Mouse (Mus musculus): ENCODE data around the gene Olfr56.

The Olfr56 gene

DNA sequence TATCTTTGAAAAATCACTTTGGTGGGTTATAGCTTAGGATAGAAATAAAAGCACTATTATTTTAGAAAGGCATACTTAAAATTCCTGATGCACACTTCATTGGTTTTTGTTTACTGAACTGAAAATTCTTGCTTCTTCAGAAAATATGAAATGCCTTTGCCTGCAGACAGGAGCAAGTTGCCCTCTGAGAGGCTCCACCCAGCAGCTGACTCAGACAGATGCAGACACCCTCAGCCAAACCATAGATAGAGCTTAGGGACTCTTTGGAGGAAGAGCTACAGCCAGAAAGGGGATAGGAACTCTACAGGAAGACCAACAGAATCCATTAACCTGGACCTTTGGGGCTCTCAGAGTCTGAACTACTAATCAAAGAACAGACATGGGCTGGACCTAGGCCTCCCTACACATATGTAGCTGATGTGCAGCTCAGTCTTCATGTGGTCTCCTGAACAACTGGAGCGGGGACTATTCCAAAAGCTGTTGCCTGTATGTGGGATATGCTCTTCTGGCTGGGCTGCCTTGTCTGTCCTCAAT, 113.4 kb downstream of the Olfr56 start:
- no peak for DNase-seq (ENCODE audit: low spot score in 2 of 2)

DNA sequence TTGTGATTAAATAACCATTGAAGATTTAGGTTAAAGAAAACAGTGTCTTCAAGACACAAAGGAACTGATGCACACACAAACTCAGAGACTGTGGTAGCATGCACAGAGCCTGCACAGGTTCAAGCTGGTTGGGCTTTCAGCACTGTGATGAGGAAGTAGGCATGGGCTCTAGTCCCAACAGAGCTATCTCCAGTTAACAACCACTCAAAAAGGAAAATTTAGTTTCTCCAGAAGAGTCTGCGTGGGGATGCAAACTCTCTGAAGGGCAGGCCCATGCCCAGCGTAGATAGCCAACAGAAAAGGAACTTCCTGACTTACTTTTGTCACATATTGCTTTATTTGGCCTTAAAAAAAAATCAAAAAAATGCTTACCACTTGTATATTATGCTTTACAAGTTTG, 114.1 kb downstream of the Olfr56 start:
- no peak for DNase-seq (ENCODE audit: low spot score in 2 of 2)

DNA sequence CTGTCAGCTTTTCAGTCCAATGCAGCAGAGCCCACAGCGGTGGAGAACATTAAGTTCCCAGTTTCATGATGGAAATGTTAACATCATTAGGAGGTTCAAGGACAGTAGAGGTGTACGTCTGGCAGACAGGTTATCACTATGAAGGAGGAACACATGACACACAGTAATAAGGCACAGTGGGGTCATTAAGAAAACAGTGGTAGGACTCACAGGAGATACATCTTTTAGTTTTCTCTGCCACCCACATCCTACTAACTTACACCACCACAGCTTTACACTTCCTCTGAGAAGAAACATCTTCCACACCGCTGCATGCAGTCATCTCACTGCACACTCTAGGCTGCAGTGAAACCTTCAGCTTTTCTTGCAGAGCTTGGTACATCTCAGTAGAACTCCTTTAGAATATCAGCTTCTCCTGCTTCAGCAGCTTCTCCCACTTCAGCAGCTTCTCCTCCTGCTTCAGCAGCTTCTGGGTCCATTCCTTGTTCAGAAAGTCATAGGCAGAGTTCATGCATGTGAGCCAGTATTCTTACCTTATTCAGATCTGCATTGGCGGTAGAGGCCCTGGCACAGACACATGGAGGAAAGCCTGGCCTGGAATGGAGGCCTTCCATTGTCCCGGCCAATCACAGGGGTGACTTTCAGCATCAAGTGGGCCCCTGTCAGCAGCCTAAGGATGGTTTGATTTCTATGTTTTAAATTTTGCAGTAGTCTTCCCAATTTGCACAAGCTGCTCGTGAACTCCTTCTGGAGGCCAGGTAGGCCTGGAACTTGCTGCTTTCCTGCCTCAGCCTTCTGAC, 115.4 kb downstream of the Olfr56 start:
- DNase-seq (ENCODE audit: low spot score in 2 of 2): no peak

DNA sequence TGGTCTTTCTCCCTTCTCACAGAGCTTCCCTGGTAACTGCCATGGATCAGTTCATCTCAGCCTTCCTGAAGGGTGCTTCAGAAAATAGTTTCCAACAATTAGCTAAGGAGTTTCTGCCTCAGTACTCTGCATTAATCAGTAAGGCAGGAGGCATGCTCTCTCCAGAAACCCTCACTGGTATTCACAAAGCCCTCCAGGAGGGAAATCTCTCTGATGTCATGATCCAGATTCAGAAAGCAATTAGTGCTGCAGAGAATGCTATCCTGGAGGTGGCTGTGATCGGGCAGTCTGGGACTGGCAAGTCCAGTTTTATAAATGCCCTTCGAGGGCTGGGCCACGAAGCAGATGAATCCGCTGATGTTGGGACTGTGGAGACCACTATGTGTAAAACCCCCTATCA, 116.7 kb downstream of the Olfr56 start:
- no peak for DNase-seq (ENCODE audit: low spot score in 2 of 2)

DNA sequence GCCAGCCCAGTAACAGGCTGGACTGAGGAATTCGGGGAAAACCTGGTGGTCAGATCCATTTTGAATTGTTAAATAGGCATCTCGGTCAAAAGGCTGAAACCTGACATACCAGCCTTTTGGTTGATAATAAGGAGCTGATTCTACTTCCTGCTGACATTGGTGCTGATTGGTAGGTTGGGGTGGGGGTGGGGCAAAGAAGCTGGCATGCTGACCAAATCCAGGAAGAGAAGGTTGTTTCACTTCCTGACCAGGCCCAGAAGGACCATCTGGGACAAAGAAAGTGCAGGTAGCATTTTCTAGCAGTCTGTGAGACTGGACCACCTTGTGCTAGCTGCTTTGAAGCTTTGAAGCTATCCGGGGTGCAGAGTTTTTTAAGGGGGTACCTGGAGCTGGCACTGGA, 121.7 kb downstream of the Olfr56 start:
- DNase-seq (ENCODE audit: low spot score in 2 of 2): no peak

DNA sequence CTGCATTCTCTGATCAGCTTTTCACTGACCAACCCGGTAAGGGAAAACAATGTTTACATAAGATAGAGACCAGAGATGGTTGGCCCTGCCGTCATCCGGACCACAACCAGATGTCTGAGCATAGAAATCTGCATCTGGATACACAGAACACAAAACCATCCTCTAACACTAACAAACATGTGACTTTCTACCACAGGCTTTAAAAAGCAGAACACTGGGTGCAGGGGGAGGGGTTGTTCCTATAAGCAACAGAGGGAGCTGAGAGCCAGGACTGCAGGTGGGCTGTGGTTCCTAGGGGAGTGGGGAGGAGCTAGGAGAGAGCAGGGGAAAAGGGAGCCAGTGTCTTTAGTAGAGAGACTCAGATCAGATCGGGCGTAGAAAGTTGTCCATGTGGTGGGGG, 122.8 kb downstream of the Olfr56 start:
- DNase-seq (ENCODE audit: low spot score in 2 of 2): no peak

DNA sequence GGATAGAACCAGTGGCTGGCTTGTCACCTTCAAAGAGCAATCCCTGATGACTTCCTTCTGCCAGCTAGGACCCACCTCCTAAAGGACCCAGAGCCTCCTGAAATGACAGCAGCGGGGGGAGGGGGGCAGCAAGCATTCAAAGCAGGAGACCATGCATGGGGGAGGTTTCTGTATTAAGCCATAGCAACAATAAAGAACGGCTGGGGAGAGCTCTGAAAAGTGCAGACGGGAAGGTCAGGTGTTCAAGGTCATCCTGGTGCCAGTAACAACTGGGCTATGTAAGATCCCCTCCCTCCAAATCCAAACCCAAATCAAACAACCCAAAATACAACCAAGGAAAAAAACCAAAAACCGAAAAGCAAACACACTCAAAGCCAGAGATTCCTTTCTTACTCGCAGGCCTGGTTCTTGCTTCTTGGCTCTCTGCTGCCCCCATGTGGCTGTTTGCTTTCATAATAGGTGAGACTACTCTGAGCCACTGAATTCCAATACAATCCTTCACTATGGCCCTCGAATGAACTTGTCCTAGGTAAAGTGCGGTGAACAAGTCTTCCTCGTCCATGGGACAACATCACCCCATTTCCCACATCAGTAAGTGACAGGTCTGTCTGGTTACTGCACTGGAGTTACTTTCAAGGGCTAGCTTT, 124.5 kb downstream of the Olfr56 start:
- peak; percentile 81 to 88 for DNase-seq (ENCODE audit: low spot score in 2 of 2)

DNA sequence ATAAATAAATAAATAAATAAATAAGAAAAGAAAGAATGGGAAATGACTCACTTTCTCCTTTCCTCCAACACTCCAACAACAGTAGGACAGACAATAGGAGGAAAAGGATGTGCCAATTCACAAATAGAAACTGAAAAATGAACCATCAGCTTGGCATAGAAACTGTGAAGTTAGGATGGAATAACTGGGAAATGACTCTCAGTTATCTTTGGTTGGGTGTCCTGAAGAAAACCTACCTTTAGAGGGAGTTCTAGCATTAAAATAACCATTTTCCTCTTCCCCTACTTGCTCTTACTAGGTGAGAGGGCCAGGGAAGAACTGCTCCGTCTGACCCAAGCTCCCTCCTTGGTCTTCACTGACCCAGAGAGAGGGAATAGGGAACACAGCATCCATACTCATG, 127.1 kb downstream of the Olfr56 start:
- no peak for DNase-seq (ENCODE audit: low spot score in 2 of 2)

DNA sequence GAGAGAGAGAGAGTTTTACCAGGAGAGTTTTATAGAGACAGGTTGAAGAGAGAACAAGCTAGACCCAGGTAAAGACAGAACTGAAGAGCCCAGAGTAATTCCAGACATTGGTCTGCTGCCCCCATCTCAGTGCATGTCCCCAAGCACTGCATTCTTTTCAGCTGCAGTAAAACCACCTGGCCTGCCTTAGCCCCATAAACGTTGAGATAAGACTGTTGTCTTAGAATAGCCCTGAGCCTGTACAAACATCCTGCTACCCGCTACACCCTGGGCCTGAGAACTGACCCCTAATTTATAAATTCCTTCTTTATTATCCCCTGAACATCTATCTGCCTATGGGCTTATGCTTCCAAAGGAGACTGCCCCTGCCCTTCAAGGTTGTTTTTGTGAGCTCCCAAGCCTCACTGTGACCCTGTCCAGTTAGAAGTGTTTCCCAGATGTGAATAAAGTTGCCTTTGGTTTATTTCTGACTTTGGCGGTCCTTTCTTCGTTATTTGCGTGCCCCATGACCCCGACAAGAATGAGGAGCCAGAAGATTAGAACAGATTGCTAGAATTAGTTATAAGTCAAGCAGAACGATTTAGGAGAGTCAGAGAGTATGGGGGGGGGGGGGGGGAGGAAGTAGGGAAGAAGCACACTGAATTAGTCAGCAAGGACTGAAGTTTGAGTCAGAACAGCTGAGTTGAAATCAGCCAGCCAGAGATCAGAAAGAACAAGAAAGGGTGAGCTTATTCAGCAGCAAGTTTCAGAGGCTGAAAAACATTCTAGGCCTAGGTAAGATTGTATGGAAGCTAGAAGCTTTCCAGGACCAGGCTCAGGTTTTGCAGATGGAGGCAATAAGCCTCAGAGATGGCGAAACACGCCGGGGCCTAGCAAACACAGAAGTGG, 129.2 kb downstream of the Olfr56 start:
- no peak for DNase-seq (ENCODE audit: low spot score in 2 of 2)

DNA sequence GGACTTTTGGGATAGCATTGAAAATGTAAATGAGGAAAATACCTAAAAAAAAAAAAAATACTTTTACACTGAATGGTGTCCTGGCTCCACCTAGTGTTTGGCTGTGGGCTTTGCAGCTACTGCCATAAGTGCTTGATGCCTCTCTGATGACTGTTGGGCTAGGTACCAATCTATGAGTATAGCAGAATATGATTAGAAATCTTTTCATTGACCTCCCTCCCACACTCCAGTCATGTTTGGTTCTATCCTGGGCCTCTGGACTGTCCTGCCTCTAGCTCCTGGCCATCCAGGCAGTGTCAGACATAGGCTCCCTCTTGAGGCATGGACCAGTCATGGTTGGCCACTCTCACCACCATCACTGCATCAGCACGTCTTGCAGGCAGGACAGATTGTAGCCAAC, 130.1 kb downstream of the Olfr56 start:
- no peak for DNase-seq (ENCODE audit: low spot score in 2 of 2)

DNA sequence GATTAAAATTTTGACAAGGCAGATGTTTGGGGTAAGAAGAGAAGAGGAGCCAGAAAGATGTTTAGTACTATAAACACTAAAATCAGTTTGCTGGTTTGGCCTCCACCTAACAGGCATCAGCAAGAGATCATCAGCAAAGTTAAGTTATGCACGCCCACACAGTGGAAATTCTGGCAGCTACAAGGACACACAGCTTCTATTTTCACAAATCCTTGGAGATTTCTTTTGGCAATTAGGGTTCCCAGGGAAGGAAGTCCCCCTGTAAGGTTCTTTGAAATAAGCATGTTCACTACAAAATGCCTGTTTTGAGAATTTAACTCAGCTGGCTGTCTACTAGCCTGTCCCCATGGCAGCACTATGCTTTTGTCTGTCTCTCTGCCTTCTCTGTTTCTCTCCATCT, 132.3 kb downstream of the Olfr56 start:
- no peak for DNase-seq (ENCODE audit: low spot score in 2 of 2)

DNA sequence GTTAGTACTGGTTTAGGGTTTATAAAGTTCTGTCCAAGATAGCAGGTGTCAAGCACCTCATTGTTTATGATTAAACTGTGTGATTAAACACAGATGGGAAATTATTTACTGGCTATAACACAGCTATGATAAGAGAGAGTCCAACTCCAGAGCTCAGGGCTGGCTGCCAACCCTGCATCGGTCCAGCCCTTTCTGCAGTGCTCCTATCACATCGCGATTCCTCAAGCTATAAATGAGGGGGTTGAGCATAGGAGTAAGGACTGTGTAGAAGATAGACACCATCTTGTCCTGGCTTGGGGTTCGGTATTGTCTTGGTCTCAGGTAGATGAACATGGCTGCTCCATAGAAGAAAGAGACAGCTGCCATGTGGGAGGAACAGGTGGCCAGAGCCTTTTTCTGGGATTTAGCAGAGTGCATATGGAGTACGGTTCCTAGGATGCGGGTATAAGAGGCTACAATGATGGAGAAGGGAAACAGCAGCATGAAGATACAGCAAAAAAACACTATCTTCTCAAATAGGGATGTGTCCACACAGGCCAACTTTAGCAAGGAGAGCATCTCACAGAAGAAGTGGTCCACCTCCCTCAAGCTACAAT, 134.0 kb downstream of the Olfr56 start:
- DNase-seq (ENCODE audit: low spot score in 2 of 2): no peak

DNA sequence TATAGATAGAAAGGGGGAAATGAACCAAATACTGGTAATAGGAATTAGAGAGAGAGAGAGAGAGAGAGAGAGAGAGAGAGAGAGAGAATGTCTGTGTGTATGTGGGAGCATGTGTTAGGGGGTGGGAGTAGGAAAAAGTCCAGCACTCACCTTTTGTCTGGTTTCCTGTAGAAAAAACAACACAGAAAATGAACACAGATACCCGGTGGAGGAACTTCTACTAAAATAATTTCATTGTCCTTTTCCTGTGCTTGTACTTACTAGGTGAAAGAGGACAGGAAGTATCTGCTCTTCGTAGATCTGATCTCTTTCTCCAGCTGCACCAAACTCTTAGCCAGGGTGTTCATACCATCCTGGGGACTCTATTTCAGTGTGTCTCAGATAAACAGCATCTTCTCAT, 135.5 kb downstream of the Olfr56 start:
- DNase-seq (ENCODE audit: low spot score in 2 of 2): no peak

DNA sequence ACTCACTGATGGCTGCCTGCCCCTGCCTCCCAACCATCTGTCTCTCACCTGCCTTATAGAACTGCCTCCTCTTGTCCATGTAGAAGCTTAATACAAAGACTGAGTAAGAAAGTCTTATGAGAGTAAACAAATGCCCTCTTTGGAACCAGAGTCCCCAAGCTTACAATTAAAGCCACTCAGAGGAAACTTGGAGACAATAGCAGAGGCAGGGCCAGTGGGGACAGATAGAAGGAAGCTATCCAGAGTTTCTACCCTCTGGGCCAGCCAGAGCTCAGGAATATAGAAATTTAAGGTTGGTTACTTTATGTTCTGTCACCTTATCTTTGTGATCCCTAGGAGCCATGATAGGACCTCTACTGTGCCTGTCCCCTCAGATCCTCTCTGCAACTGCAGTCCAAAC, 136.1 kb downstream of the Olfr56 start, which contains the start of gene Olfr1396:
Gene Olfr1396 (minus strand): TSS at position 101 of the 400 bp plus-strand sequence.
- no peak for DNase-seq (ENCODE audit: low spot score in 2 of 2)

DNA sequence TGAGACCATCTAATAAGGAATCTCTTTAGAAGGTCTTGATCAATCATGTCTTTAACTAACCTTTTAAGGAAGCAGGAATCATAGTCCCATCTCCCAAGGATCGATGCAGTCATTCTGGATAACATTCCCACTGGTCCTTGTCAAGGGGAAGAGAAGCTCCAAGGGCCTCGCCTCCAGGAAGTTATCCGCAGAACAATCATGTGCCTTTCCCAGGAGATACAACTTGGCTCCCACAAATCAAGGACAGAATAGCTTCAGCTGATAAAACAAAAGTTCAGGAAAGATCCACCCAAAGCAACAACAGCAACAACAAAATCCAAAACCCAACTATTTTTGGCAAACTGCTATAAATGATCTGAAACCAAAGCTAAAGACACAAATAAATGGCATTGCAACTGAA, 140.9 kb downstream of the Olfr56 start:
- no peak for DNase-seq (ENCODE audit: low spot score in 2 of 2)

DNA sequence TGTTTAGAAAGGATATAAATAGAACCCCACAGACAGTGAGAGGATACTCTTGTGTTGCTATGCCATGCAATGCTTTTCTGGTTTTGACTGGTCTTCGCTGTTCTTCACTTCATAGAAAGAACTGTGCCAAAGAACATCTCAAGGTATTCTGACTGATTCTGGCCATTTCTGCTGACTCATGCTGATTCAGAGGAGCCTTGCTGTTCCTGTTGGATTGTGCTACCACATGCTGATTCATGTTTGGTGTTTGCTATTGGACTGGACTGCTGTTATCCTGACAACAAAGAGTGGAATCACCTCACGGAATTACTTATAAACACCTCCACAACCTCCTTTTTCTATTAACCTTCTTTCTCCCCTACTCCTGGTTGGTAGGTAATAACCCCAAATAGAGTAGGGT, 145.5 kb downstream of the Olfr56 start:
- no peak for DNase-seq (ENCODE audit: low spot score in 2 of 2)

DNA sequence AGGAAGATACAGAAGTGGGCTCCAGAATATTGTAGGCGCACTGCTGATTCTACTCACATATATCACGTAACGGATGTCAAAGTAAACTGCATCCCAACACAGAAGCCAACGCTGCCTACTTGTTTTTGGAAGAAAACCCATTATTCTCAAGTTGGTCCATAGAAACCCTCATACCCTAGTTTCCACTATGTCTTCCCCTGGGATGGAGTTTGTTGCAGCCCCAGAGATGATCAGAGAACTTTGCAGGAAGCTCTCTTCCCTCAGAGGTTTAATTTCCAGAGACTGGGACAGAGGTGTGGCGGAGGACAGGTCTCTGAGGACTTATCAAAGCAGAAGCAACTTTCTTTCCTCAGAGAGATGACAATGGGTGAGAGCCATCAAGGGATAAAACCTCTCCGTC, 163.3 kb downstream of the Olfr56 start, which contains the start of gene Olfr1395:
Gene Olfr1395 (plus strand): TSS at position 301 of the 400 bp plus-strand sequence.
- DNase-seq (ENCODE audit: low spot score in 2 of 2): no peak

DNA sequence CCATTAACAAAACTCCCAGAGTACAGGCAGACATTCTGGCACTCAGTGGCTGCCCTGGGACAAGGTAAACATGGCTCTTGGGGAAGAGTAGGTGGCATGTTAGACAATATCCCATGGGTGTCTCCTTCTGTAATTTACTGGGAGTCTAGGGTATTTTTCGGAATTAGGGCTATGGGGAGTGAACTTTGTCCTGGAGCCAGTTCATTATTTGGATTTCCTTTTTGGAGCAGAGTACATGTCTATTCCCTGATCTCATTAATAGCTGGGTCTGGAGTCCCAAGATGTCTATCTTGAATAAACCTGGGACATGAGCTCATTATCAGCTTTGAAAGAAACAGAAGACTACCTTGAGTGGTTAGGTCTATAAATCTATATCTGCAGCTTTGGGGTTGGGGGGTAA, 175.4 kb downstream of the Olfr56 start, which contains the start of gene Olfr1394:
Gene Olfr1394 (plus strand): TSS at position 301 of the 400 bp plus-strand sequence.
- DNase-seq (ENCODE audit: low spot score in 2 of 2): no peak

DNA sequence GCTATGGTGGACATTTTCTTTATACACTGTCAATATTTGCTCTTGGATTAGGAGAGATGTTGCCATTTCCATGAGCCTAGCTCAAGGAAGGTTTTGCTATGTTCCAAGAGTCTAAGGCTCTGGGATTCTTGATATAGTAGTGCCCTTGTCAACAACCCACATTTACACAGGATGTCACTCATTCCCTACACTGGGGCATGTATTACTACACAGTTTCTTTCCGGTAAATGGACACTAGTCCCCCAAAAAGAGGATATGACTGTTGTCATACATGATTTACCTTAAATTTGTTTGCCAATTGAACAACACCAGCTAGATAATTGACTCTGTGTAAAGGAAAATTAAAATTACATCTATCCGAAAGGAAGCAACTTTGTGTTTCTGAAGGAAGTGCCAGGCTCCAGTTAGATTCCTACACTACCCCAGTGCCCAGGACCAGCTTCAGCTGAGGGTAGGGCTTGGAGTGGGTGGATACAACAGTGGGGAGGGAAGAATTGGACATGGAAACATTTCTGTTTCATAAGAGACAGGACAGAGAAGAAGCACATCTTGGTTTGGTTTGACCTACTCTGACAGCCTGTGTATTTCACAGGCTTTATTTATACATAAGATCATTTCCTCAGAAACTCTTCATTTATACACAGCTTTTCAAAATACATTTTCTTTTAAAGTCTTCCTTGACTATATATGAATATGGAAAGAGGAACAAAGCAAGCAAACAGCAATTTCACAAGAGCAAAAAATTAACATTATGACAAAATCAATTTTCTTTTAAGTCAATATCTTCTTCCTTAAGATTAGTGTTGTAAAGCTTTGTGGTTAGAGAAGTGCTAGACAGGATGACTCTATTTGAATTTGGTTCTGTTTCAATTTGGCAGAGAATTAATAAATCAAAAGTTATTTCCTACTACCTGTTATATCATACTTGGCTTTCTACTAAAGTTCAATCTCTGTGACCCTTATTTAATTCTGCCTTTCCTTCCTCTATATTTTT, 178.4 kb downstream of the Olfr56 start:
- no peak for DNase-seq (ENCODE audit: low spot score in 2 of 2)
